Mouse (Mus musculus) hindbrain, embryonic 16.5 days (tissue): Measurements from ENCODE around the gene Angptl4. TPM values are rescaled to one million over a fixed set of nuclear protein-coding genes. Genes with fewer than 3 reads are reported as not detected.
"Not testable (repeated sequence)": the region's sequence is repeated elsewhere in the genome, so short reads cannot be mapped to it uniquely, and the experiment has no call there.

ENCODE experiments used
- ATAC-seq: fragments of 200-750 bp; cut with Nextera tagmentation; 2 replicates; pipeline ENCODE4 v1.8.0; 2017; ENCODE audit warnings: moderate TSS enrichment, moderate library complexity
- H3K27ac ChIP-seq: fragments of 300-500 bp; sonication (generic); 2 replicates; pipeline ENCODE4 v1.5.1; 2014; ENCODE audit warnings: low read depth, mild to moderate bottlenecking, control low read depth, low read length, moderate library complexity
- H3K27me3 ChIP-seq: fragments of 300-500 bp; sonication (generic); replicated peaks from 2 replicates; pipeline ENCODE4 v1.6.1; 2014; ENCODE audit warnings: low read length; ENCODE audit not compliant: control insufficient read depth, insufficient read depth
- H3K36me3 ChIP-seq: fragments of 300-500 bp; sonication (generic); 2 replicates; pipeline ENCODE4 v1.6.1; 2014; ENCODE audit warnings: mild to moderate bottlenecking, low read length, moderate library complexity, mixed read lengths; ENCODE audit not compliant: control insufficient read depth, insufficient read depth
- H3K4me1 ChIP-seq: fragments of 300-500 bp; sonication (generic); 2 replicates; pipeline ENCODE4 v1.6.1; 2014; ENCODE audit warnings: low read depth, low read length; ENCODE audit not compliant: control insufficient read depth, insufficient read depth
- H3K4me2 ChIP-seq: fragments of 300-500 bp; sonication (generic); 2 replicates; pipeline ENCODE4 v1.6.1; 2014; ENCODE audit warnings: mild to moderate bottlenecking, low read length, control low read depth, moderate library complexity
- H3K4me3 ChIP-seq: fragments of 300-500 bp; sonication (generic); 2 replicates; pipeline ENCODE4 v1.5.1; 2014; ENCODE audit warnings: mild to moderate bottlenecking, low read length, control low read depth, moderate library complexity
- H3K9ac ChIP-seq: fragments of 300-500 bp; sonication (generic); 2 replicates; pipeline ENCODE4 v1.6.1; 2014; ENCODE audit warnings: low read depth, mild to moderate bottlenecking, control low read depth, low read length, moderate library complexity
- H3K9me3 ChIP-seq: fragments of 300-500 bp; sonication (generic); 2 replicates; pipeline ENCODE4 v1.6.1; 2014; ENCODE audit warnings: mild to moderate bottlenecking, low read length, moderate library complexity; ENCODE audit not compliant: control insufficient read depth
- WGBS: fragments of 180-500 bp; shearing (Covaris S2); extraction: QIAGEN DNeasy Blood & Tissue Kit; methylation state at CpG from one replicate; pipeline ENCODE4 v1.1.7; 2014; 5-methylcytosine and 5-hydroxymethylcytosine counted together
- polyA plus RNA-seq: library from polyadenylated mRNA; unstranded; fragments of >200 nt; fragmentation: Nextera tagmentation; extraction: Ambion mirVana; gene quantifications from 2 replicates; pipeline ENCODE4 v1.2.1, GENCODE M21; 2015

Angptl4 gene
- polyA plus RNA-seq, 1 experiment from 2014 or later = 26.6 TPM

DNA sequence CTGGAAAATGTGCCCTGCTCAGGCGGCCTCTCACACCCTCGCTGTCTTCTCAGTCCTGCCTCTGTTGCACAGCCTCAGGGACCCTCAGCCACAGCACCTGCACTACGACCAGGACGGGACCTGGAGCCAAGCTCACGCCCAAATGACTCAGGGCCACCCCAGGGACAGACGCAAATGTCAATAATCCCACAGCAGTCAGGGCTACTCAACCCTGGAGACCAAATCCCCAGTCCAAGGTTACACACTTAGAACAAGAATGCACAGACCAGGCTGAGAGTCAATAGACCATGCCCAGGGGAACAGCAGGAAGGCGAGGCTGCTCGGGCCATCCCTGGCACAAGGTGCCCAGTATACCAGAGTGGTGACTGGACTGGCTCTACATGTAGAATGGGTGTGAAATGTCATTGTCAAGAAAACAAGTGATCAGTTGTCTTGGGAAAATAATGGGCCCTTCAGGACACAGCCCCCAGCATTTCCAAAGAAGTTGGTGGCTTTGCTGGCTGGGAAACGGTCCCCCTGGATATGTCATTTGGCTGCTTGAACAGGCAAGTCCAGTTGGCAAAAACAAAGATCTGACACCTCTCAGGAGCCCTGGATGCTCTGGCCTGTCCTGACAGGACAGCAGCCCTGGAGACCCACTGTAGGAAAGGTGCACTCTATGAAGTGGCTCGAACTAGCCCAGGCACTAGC lies 26.1 kb downstream of the Angptl4 start:
- Histone ChIP-seq H3K9ac (no peak overlapping the region), H3K27me3 (no peaks in the 10 kb centered on the region), H3K36me3 (peaks cover 2% of the 10 kb centered on the region), H3K9me3 (no peaks in the 10 kb centered on the region), H3K27ac (peak overlapping the region; percentile 51), H3K4me3 (no peak overlapping the region), H3K4me2 (peak overlapping the region; percentile 20; the same call in 1 of the 2 replicates), H3K4me1 (peaks cover 60% of the 10 kb centered on the region)
- ATAC-seq = no peak
- WGBS = 67% methylated on average over 10 of the region's 10 CpGs

DNA sequence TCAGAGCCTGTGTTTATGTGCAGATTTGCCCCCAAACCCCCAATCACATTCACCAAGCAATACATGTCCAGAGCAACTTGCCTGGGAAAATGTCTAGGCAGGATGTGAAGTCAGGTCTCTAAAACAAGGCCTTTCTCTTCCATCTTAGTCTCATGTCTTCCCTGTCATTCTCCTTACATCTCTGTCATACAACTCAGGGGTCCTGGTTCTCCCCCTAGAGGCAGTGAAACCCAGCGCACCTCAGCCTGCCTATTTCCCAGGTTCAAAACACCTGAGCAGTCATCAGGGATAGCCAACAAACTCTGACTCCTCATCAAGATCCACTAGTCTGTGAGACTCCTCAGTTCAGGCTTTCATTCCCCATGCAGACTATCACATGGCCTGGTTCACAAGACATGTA lies 27.0 kb downstream of the Angptl4 start:
- no peak overlapping the region for H3K27ac ChIP-seq
- H3K4me1 ChIP-seq = peaks cover 60% of the 10 kb centered on the region
- no peak for ATAC-seq
- H3K9ac ChIP-seq = no peak overlapping the region
- no peaks in the 10 kb centered on the region for H3K27me3 ChIP-seq
- no peaks in the 10 kb centered on the region for H3K9me3 ChIP-seq
- H3K4me2 ChIP-seq = no peak overlapping the region
- peaks cover 6% of the 10 kb centered on the region for H3K36me3 ChIP-seq
- H3K4me3 ChIP-seq = no peak overlapping the region
- WGBS = 63% methylated on average over 1 of the region's 1 CpGs

DNA sequence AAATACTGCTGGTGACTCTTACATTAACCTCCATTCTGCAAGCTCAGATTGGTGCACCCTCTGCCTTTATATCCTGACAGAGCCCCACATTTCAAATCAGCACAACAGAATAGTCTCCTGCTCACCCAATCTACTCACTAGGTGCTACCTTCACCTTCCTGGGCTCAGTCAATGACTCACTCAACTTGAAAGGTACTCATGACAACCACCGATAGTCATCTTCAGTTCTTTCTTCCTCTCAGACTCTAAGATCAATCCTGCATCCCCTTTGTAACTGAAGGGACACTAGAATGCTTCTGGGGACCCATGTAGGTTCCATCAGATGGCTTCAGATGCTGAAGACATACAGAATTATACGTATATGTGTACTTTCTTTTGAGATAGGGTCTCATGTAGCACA lies 29.3 kb downstream of the Angptl4 start:
- H3K4me2 ChIP-seq = no peak overlapping the region
- no peaks in the 10 kb centered on the region for H3K9me3 ChIP-seq
- H3K4me3 ChIP-seq = no peak overlapping the region
- H3K27me3 ChIP-seq = no peaks in the 10 kb centered on the region
- H3K27ac ChIP-seq = no peak overlapping the region
- ATAC-seq = no peak
- H3K9ac ChIP-seq = no peak overlapping the region
- H3K4me1 ChIP-seq = peaks cover 39% of the 10 kb centered on the region
- H3K36me3 ChIP-seq = peaks cover 24% of the 10 kb centered on the region
- WGBS = 96% methylated on average over 2 of the region's 2 CpGs

DNA sequence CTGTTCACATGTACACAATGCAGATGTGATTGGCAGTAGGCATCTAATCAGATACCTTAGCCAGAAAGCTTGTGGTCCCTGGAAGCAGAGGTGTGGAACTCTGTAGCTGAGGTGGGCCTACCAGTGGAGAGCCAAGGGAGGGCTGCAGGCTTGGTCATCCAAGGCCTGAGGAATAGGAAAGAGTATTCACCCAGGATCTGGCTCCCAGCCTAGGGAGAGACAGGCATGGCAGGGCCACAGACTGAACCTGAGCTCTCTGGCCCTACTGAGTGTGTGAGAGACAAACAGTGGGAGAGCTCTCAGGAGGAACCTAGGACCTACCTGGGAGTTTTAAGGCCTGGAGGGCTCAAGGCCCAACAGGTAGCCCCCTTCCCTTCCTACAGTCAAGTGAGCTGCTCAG lies 30.4 kb downstream of the Angptl4 start:
- H3K27me3 ChIP-seq = no peaks in the 10 kb centered on the region
- no peak overlapping the region for H3K9ac ChIP-seq
- no peak overlapping the region for H3K4me3 ChIP-seq
- H3K27ac ChIP-seq = no peak overlapping the region
- no peak overlapping the region for H3K4me2 ChIP-seq
- peaks cover 28% of the 10 kb centered on the region for H3K4me1 ChIP-seq
- H3K36me3 ChIP-seq = peaks cover 28% of the 10 kb centered on the region
- no peaks in the 10 kb centered on the region for H3K9me3 ChIP-seq
- ATAC-seq = no peak

DNA sequence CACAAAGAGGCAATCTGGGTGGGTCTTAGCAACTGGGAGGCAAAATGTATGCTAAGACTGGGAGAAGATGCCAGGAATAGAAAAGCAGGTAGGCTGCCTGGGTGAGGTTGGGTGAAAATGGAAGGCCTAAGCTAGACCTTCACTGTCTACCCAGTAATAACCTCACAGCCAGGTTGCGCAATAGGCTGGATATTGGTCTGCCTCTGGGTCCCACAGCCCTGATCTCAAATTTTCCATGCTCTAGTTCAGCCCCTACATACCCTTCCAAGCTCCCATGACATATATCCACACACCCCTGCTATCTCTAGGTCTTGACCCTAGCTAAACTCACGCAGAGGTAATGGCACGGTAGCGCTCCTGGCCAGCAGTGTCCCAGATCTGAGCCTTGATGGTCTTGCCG lies 32.2 kb downstream of the Angptl4 start:
- H3K4me2 ChIP-seq = no peak overlapping the region
- no peak for ATAC-seq
- WGBS = 95% methylated on average over 5 of the region's 5 CpGs
- H3K4me1 ChIP-seq = peaks cover 12% of the 10 kb centered on the region
- H3K36me3 ChIP-seq = peaks cover 39% of the 10 kb centered on the region
- H3K9ac ChIP-seq = no peak overlapping the region
- no peaks in the 10 kb centered on the region for H3K9me3 ChIP-seq
- H3K27ac ChIP-seq = no peak overlapping the region
- H3K27me3 ChIP-seq = no peaks in the 10 kb centered on the region
- H3K4me3 ChIP-seq = no peak overlapping the region

DNA sequence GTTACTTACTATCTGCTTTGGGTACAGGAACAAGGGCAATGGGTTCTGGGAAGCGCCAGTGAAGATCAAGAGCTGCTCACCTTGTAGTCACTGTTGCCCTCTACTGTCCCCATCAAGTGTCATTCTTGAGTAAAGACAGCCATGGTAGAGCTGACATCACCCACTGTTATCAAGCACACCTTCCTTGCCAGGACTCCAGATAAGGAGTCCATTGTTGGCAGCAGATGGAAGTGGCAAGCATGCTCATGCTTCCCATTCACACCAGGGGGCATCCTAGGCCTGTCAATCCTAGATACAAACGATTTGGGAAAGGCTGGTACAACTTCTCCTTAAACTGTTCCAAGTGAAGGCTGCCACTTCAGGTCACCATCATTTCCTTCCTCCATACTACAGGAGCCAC lies 35.6 kb downstream of the Angptl4 start:
- no peak overlapping the region for H3K4me3 ChIP-seq
- no peak overlapping the region for H3K9ac ChIP-seq
- no peaks in the 10 kb centered on the region for H3K27me3 ChIP-seq
- no peak overlapping the region for H3K27ac ChIP-seq
- peaks cover 39% of the 10 kb centered on the region for H3K36me3 ChIP-seq
- 78% methylated on average over 2 of the region's 2 CpGs for WGBS
- no peak overlapping the region for H3K4me2 ChIP-seq
- no peak for ATAC-seq
- H3K4me1 ChIP-seq = no peaks in the 10 kb centered on the region
- no peaks in the 10 kb centered on the region for H3K9me3 ChIP-seq

DNA sequence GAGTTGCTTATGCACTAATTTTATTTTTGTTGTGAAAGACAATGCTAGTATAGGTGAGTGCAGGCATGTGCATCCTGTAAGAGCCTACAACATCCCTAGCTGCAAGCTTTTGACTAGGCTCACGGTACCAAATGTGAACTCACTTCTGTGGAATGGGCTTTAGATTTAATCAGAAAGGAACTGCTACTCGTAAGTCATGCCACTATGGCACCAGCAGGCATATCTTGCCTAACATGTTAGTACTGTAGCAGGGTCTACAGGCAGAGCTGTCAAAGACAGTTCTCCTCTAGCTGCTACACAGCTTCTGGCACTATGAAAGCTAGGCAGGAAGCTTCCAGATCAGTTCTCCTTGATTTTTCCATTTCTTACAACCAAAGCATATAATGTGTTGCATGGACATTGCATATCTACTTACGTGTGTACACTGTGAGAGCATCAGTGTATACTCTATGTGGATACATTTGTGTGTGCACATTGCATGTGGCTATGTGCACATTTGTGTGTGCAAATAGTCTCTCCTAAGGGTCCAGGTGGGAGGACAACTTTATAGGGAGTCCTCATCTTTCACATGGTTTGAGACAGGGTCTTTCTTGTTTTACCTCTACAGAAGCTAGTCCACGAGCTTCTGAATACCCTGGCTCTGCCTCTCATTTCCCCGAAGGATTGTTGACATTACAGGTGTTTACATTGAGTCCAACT lies 36.8 kb downstream of the Angptl4 start:
- no peak; the same call in 1 of the 2 replicates for ATAC-seq

DNA sequence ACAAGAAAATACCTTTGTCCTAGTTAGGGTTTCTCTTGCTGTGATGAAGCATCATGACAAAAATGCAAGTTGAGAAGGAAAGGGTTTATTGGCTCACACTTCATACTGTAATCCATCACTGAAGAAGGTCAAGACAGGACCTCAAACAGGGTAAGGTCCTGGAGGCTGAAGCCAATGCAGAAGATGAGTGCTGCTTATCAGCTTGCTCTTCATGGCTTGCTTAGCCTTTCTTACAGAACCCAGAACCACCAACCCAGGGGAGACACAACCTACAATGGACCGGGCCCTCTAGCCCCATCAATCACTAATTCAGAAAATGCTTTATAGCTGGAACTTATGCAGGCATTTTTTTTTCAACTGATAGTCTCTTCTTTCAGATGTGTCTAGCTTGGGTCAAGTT lies 39.2 kb downstream of the Angptl4 start:
- H3K9ac ChIP-seq = no peak overlapping the region
- H3K4me3 ChIP-seq = no peak overlapping the region
- ATAC-seq = no peak
- H3K4me2 ChIP-seq = no peak overlapping the region
- no peaks in the 10 kb centered on the region for H3K9me3 ChIP-seq
- no peaks in the 10 kb centered on the region for H3K4me1 ChIP-seq
- H3K36me3 ChIP-seq = peaks cover 15% of the 10 kb centered on the region
- WGBS = 100% methylated on average over 1 of the region's 1 CpGs
- H3K27me3 ChIP-seq = no peaks in the 10 kb centered on the region
- H3K27ac ChIP-seq = no peak overlapping the region

More for the DNA sequence above, 36.8 kb downstream of the Angptl4 start:
- Histone ChIP-seq H3K4me3 (no peak overlapping the region), H3K27ac (no peak overlapping the region), H3K4me2 (no peak overlapping the region), H3K9me3 (no peaks in the 10 kb centered on the region), H3K4me1 (no peaks in the 10 kb centered on the region), H3K36me3 (peaks cover 35% of the 10 kb centered on the region), H3K27me3 (no peaks in the 10 kb centered on the region), H3K9ac (no peak overlapping the region)
- 92% methylated on average over 5 of the region's 5 CpGs for WGBS

DNA sequence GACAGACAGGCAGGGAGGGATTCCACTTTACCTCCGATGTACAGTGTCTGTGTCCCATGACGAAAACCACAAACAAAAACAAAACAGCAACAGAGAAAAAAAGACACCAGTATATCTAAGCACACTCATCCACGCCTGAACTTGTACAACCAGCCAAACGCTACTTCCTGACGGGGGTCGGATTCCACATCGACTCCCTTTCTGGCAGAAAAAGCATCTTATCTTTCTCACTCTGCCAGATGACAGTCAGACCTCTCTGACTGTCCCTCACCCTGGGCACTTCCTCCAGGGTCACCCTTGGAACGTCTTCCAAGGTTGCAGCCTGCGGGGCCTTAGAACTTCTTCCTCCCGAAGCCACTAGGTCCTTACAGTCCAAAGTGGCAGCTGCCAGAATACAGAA lies 48.1 kb downstream of the Angptl4 start:
- WGBS = 86% methylated on average over 10 of the region's 10 CpGs

More for the DNA sequence above, 48.1 kb downstream of the Angptl4 start:
- not testable (repeated sequence) for ATAC-seq, H3K4me1 ChIP-seq, H3K36me3 ChIP-seq, H3K9ac ChIP-seq, H3K27me3 ChIP-seq, H3K4me3 ChIP-seq, H3K9me3 ChIP-seq, H3K27ac ChIP-seq, H3K4me2 ChIP-seq
